Mouse (Mus musculus) mouse embryonic stem cell (cell line): ENCODE measurements at regions not wholly inside any gene's neighbourhood (a gene's known extent, or its start where the extent isn't known, plus 50 kb on each side); places are given as distances from the start of the nearest gene placed in this dataset.

Source experiments
- in situ Hi-C, 2 experiments: fragments of 300-500 bp; cut with MboI; formaldehyde crosslinking; loops; 1 replicate in 1 of 2; 3 replicates in 1 of 2; pipeline ENCODE4 v1.14.3; 2019 to 2020; ENCODE audit warnings: low sequenced_read_pairs in 2 of 2, low pct_unique_long_range_greater_than_20kb in 1 of 2, mixed read lengths in 1 of 2; ENCODE audit not compliant: unreplicated experiment in 1 of 2

DNA sequence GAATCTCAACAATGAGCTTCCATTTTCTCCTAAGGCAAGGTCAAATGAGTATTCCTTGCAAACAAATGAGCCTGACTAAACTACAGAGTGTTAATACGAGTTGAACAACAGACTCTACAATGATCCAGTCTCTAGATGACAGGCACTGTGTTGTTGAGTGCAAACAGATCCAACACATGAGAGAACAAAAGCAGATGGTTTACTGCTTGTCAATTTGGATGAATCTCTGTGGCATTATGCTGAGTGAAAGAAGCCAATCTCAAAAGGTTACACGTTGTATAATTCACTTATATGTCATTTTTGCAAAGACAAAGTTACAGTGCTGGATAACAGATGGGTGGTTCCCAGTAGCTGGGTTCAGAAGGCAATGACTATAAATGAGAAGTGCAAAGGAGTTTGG is 217.1 kb upstream of the Gm6657 start:
- in situ Hi-C loops, result no loop called here

DNA sequence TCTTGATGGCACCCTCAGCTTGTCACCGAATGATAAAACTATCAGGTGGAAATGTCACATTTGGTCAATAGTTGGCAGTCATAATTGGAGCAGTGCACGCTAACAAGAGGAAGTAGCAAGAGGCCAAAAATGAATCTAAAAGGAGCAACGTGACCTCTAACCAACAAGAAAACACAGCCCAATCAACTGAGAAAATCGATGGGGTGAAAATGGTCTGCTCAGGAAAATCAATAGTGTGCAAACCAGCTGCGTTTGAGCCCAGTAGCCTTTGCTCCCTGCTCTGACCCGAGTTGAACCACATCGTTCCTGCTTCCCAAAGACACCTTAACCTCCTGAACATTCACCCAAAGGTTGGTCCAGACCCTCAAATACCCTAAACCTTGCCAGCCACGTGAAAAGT is 207.3 kb upstream of the Gm6657 start:
- in situ Hi-C loops, result no loop called here

DNA sequence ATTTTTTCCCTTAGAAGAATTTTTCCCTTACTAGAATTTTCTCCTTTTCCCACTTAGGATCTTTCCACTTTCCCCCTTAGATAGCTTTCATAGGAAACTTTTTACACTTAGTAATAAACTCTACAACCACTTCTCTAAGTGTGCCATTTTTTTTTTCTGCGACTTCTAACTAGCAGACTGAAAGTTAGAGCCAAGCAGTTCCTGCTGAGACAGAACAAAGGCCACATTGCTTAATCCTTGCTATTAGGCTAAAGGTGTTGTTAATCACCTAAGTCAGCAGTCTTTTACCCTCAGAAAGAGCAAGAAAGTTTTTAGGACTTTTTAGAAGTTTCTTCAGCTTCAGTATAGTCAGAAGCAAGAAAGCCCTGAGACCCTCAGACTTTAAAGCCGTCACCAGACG is 204.3 kb upstream of the Gm6657 start:
- in situ Hi-C loops, result no loop called here

DNA sequence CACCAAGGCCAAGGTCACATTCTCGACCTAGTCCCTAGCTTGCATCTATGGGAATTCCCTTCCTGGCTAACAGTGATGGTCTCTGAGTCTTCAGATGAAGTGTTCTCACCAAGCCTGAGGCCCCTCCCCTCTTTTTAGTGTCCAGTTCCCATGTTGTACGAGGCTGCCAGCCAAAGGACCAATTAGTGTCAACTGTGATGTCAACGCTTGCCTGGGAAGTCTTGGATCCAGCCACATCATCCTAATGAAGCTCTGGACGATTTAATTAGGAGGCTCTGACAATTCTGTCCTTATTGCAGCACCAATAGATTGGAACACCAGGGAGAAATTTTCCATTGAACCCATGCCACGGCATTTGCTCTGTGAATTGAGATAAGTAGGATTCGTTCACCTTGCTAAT is 202.4 kb upstream of the Gm6657 start:
- in situ Hi-C loops, result no loop called here

DNA sequence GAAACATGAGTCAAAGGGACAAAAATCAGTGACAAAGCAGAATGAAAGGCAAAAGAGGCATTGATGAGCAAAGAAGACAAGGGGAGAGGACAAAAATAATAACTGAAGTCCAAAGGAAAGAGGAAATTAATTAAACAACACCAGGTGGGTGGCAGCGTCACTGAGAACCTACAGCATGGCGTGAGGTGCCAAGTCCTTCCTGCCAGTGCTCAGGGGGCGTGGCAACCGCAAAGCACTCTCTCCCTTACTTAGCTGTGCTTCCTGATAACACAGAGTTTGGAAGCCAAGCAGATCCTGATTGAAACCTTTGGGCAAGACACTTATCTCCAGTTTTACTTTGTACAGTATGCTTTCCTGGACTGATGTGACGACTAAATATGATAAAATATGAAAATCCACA is 199.9 kb upstream of the Gm6657 start:
- in situ Hi-C loops, result no loop called here

DNA sequence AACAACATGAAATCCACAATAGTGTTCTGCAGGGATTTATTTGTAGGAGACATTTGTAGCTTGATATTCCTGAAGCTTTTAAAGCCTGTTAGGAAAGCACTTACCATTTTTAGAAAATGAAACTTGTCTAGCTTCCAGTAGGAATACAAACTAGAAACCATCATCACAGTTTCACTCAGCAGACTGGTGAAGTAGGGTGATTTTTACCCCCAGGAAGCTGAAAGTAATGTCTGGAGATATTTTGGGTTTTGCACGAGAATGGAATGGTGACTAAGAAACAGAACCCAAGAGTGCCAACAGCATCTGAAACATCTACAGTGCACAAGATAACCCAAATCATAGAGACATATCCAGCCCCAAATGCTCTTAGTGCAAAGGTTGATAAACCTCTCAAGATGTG is 196.1 kb upstream of the Gm6657 start:
- in situ Hi-C loops, result no loop called here

DNA sequence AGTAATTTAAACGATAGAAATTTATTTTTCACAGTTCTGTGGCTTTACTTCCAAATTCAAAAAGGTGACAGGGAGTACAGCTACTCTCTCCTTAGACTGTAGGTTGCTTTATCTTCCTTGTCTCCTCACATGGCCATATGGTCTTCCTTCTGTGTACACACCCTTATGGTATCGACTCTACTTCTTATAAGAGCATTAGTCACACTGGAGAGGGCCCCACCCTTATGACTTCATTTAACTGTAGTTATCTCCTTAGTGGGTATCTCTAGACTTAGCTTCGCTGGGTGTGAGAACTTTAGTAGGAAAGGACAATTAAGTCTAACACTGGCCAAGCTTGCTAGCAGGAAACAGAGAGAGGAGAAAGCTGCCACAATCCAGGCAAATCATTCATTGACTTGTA is 193.6 kb upstream of the Gm6657 start:
- in situ Hi-C loops, result no loop called here

DNA sequence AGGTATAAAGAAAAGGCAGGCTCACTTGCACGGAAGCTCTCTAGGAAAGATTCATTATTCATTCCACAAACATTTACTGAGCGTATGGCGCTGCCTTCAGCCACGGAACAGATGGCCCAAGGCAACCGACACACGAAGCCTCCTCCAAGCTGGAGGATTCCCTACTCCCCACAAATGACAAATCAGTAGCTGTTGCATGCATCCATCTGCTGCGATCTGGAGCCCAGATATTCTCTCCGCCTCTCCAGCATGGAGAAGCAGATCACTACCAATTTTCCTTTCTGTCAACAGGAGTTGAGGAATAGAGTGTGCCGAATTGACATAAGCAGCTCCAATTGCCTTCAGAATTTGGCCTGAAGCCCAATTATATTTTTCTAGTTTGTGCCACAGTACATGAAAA is 192.2 kb upstream of the Gm6657 start:
- in situ Hi-C loops, result no loop called here

DNA sequence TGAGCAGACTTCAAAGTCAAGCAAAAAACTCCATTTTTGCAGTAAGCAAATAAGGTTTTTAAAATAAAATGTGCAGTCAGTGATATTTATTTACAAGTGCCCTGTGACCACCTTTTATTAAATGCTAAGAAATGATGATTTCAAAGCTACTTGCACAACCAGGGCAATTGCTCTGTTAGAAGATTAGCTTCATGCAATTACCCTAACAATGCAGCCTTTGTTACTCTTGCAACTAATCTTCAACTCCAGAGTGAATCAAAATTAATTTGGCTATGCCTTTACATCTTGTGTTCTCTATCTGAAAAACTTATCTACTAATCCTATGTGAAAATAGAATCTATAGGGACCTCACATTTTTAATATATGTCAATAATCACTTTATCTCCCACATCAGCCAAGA is 160.3 kb upstream of the Gm6657 start:
- in situ Hi-C loops, result loop anchor here in 1 of 2 experiments (25.0 kb wide), 1 partner anchor 504 kb away; no protein-coding TSS in a partner anchor

DNA sequence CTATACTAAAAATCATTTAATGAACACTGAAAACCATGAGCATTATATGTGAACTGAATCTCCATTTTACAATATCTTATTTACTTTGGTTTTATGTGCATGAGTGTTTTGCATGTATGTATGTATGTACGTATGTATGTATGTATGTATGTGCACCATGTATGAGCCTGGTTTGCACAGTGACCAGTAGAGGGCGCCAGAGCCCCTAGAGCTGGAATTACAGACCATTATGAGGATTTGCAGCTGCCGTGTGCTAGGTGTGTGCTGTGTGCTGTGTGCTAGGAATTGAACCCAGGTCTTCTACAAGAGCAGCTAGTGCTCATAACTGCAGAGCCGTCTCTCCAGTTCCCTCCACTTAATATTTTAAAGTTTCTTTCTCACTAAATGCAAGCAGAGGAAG is 147.5 kb upstream of the Gm6657 start:
- in situ Hi-C loops, result loop anchor here in 1 of 2 experiments (25.0 kb wide), 1 partner anchor 491 kb away; no protein-coding TSS in a partner anchor

DNA sequence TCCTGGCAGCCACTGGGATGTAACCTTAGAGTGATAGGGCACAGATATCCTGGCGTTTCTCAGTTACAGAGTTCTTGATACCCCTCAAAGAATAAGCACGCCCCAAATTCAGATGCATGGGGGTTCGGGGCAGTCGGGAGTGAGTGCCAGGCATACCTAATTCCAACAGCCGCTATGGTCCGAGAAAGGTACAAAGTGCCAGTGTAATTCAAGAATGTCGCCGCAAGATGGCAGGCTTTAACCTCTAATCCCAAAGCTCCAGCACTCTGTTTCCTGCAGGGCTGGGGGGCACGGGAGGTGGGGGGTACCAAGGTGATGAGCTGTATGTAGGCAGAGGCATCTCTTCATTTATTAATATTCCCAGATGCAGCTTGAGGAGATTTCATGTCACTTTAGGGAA is 138.1 kb upstream of the Gm6657 start:
- in situ Hi-C loops, result no loop called here

DNA sequence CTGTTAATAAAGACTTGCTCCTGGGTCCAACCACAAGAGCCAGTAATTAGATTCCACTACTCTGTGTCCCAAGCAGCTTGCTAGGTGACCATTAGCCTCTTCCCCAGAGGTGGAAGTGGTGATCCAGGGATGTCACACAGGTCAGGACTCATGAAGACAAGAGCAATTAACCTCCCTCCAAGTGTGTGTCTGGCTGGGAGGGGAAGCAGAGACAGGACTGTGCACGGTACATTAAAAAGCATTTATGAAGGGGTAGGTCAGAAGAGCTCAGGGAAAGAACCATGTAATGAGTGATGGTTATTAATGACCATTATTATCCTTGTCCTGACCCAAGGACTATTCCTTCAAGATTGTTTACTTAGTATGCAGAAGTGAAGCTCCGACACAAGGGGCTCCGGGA is 136.9 kb upstream of the Gm6657 start:
- in situ Hi-C loops, result no loop called here

DNA sequence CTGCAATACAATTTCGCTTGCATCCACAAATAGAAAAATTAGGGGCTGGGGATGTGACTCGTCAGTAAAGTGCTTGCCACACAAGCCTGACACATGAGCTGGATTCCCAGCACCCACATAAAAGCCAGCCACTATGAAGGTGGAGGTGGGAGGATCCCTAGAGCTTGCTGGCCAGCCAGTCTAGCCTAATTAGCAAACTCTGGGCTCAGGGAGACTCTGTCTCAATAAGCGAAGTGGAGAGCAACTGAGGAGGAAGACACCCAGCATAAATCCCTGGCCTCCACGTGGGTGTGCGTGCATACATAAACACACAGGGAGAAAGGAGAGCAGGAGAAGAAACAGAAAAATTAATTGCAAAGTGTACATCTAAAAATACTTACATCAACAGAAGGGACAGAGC is 134.1 kb upstream of the Gm6657 start:
- in situ Hi-C loops, result no loop called here

DNA sequence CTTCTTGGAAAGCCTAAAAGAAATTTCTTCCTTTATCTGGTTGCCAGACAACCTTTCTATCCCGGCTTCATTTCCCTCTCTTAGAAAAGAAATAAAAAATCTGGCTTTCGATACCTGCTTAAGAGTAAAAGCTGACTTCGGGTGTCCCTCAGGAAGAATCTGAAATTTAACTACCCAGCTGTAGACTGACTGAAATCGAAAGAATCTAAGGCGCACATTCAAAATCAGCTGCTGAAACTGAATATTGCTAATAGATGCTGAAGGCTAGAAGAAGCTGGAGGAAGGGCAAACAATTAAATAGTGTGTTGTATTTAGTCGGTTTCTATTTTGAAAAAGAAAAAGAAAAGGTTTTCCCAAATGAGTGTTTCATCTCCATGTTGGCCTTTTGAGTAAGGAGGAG is 128.0 kb upstream of the Gm6657 start:
- in situ Hi-C loops, result no loop called here

DNA sequence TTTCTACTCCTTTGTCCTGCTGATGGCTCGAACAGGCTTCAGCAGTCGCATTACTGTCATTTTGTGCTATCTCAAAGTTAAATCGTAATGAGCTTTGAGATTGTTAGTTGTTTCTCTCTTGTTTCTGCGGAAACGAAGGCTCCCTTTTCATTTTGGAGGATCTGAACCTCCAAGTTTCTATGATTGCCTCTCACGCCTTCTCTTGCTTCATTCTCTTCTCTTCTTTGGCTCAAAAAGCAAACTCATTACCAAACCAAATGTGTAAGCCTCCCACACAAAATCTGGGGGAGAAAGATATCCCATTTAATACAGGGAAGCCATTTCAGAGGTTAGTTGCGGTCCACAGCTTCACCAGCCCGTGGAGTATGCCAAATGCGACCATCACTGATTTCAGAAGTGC is 121.1 kb upstream of the Gm6657 start:
- in situ Hi-C loops, result no loop called here

DNA sequence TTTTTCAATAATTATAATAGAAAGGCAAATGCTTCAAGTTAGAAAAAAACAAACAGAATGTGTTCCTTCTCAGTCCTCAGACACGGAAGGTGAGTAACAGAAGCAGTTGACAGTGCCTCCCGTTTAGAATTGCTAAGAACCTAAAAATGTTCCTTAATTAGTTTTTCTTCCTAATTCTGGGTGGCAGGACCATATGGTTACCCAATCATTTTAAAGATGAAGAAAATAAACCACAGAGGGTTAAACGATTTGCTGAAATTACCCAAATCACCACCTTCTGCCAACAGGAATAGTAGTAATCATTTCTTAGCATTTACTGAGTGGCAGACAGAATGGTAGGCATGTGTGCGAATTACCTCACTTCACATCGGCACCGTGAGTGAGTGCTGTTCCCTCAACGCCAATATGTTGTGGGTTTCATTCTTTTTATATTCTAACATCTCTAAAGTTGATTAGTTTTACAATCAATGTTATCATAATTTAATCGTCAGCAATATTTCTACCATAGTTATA is 119.7 kb upstream of the Gm6657 start:
- in situ Hi-C loops, result no loop called here

DNA sequence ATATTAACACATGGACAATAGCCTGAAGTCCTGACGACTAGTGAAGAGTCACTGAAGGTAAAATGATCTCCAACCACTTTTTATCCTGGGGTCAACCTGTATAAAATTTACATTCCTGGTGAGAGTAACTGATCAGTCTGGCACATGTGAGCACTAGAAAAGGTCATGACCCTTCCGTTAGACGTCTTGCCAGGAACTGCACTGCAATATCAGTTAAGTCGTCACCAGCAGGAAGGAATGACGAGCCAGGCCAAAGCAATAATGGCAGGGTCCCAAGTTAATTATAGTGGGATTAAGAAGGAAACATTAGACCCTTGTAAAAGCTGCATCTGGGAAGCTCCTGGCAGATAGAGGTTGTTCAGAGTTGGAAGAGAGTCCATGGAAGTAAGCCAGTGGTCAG is 116.8 kb upstream of the Gm6657 start:
- in situ Hi-C loops, result no loop called here

DNA sequence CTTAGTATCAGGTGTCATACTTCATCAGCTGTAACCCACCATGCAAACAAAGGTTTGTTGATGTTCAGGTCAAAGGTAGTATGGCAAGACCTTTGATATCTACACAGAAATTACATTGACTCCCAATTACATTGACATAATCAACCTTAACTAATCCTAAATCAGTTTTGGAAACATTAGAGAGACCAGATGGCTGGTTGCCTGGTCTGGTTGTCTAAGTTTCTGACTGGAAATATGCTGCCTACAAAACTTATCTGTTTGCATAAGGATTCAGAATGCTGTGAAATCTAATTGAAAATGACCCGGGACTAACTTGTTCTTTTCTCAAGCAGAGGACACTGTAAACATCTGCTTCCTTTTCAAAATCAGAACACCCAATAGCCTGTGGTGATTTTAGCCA is 111.9 kb upstream of the Gm6657 start:
- in situ Hi-C loops, result no loop called here

DNA sequence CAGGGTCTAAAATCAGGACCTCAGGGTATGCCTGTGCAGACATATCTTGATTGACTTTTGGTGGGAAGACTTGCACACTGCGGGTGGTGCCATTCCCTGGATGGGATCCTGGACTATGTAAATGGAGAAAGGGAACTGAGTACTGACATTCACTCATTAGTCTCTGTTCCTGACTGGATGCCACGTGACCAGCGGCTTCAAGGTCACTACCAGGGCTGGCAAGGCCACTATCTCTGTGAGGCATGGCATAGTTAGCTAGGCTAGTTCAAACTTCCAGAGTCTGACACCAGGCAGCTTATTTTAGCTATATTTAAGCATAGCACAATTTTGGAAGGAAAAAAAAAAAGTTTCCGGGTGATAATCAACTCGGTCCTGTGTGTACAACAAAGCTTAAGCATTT is 108.0 kb upstream of the Gm6657 start:
- in situ Hi-C loops, result no loop called here

DNA sequence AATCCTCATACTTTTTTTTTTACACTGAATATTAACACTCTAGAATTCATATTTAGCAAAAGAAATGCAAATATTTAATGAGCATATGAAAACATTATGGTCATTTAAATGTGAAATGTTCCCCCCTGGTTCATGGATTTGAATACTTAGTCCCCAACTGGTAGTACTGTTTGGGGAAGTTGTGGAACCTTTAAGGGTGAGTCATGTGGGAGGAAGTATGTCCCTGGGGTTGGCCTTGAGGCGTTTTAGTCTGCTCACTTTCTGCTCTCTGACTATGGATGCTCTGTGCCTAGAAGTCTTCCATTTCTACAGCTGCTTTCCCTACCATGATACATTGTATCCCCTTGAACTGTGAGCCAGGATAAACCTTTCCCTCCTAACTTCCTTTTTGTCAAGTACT is 106.1 kb upstream of the Gm6657 start:
- in situ Hi-C loops, result no loop called here

DNA sequence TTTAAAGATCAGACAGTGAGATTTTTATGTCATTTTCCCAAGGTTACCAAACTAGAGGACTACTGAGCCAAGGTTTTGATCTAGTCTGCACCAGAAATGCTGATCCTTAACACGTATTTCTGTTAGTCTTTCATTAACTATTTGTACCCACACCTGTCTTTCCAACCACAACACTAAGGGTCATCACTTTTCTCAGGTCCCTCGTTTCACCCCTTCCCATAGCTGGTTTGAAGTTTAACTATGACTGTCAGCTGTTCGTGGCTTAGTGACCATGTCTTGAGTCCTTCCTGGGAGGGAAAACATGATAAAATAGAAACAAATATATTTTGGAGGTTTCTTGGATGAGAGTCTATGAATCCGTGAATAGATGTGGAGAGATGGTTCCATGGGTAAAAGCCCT is 99.6 kb upstream of the Gm6657 start:
- in situ Hi-C loops, result no loop called here
